Mouse (Mus musculus) adipocyte (in vitro differentiated cells): ENCODE measurements at regions not wholly inside any gene's neighbourhood (a gene's known extent, or its start where the extent isn't known, plus 50 kb on each side); places are given as distances from the start of the nearest gene placed in this dataset.

Experiments
- DNase-seq: peaks from one replicate; pipeline ENCODE4 v3.0.0-alpha.2; 2016; ENCODE audit warnings: low spot score

DNA sequence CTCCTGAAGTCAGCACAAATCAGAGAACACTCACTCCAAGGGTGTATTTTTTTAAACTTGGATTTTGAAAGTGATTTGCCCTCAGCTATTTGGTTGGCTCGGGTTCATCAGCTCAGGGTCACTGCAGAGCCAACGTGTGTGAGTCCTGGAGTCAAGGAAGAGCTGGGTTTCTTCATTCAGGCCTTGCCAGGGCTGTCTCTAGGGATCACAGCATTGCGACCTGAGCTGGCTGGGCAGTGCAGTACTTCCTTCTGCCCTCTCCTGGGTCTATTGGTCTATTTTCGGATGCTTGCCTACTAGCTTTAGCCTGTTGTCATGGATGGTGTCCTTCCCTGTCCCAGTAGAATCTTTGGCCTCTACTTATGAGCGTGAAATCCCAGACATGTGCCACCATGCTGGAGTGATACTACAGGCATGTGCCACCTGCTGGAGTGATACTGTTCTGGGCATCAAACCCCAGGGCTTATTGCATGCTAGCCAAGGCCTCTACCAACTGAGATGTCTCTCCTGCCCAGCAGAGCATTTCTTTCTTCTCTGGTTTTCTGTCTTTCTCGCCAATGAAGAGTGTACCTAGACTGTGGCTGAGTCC, 211.7 kb upstream of the Rbfox1 start:
- peak; percentile 3 for DNase-seq

DNA sequence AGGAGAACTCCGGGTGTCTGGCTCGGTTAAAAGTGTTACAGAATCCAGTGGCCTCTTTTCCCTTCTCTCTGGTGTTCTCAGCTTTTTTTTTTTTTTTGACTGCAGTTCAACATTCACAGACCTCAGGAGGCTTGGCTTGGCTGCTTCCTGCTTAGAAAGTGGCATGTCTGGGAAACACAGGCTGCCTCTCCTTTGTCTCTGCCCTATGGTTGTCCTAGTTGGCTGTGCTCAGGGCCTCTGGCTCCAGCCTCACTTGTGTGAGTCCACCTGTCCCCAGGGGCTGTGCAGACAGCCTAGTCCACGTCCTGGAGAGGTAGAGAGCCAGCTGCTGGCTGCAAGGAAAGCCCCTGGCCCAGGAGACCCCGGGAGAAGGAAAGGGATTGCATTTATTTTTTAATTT, 212.3 kb upstream of the Rbfox1 start:
- DNase-seq: peak; percentile 6

DNA sequence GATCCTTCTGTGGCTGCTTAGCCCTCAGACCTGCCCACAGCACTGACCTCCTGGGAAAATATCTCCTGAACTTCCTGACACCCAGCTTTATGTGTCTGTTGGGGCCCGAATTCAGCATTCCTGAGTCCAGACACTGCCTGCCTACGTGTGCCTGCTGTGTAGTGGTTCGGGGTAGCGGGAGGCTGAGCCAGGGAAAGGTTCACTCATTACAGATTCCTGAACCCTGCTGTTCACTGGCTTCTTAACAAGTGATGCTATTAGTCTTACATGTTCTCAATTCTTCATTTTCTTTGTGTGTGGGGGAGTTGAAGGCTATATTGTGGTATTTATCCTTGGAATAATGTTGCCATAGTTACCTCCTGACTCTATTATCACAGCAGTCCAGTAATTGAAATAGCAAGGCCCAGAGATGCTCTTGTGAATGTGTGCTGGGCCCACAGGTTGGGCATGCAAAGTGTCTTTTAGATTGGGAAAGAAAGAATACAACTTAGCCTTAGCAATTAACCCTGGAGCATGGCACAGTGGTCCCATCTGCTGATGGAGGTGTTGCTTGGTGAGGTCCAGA, 216.7 kb upstream of the Rbfox1 start:
- DNase-seq: no peak

DNA sequence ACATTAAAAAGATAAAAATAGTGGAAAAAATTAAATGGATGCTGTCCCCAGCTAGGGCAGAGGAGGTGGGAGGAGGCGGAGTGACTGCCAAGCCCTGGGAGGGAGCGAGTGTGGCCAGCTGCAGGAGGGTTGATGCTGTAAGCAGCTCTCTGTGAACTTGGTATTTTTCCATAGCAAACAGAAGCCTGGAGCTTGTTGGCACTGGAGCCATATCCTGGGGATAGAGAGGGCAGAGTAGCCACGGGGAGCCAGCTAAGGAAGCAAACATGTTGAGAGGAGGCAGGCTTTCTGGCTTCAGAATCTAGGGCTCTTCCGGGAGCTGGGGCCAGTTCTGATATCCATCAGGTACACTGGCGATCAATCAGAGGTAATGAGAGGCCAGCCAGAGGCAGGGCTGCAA, 223.2 kb upstream of the Rbfox1 start:
- peak; percentile 17 for DNase-seq

DNA sequence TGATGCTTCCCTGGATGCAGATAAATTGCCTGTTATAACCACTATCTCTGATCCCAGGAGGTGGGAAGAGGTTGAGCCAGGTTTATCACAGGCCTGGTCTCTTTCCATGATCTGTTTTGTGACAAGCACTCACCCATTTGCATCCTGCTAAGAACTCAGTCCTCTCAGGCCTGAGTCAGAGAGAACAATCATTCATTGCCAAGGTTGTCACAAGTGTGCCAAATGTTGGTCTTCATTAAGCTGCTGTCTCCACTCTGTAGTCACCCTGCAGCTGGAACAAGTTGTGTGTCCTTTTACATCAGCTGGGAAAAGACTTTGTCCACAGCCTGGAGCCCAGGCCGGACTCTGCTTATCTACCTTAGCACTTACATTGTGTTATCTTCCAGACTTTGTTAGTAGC, 233.6 kb upstream of the Rbfox1 start:
- no peak for DNase-seq

DNA sequence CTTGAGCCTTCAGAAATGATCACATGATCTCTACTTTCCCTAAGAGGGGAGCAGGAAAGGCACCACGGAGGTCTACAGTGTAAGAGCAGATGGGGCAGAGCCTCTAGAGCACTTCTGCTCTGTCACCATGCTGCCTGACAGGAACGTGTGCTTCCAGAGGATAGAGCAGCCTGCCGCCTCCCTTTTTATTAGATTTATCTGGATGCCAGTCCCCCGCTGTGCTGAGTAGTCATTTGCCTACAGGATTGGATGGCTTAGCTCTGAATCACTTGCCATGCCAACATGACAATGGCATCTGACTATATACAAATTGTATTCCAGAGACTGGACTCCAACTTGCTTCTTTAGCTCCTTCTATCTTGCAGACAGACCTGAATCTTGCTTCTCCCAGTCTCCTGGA, 234.2 kb upstream of the Rbfox1 start:
- DNase-seq: no peak

DNA sequence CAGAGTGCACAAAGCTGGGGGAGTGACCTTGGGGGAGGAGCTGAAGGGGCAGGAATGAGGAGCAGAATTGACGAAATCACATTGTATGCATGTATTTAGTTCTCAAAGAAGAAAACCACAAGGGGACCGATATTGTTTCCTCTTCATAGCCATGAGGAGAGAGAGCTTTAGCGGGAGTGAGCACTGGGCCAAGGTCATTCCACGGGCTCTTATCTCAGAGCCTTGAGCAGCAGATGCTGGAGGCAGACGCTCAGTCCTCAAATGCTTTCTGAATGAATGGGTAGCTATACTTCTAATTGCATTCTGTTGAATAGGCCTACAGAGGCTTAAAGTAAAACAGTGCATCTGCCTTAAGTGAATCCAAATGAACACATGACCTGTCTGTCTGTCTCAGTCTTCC, 245.2 kb upstream of the Rbfox1 start:
- DNase-seq: no peak

DNA sequence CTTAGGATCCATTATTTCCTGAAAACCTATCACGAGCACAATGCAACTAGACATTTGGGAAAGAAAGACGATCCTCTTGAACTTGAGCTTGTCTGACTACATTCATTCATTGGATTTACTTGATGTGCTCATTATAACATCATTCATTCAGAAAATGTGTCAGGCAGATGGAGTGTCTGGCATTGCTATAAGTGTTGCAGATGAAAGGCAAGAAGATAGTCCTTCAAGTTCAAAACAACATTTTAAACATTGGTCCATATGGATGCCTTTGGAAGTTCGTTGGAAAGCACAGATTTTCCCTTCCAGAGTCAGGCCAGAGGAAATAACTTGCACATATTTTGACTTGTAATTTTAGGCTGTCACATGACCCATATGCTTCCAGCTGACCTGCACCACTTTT, 255.2 kb upstream of the Rbfox1 start:
- DNase-seq: no peak

DNA sequence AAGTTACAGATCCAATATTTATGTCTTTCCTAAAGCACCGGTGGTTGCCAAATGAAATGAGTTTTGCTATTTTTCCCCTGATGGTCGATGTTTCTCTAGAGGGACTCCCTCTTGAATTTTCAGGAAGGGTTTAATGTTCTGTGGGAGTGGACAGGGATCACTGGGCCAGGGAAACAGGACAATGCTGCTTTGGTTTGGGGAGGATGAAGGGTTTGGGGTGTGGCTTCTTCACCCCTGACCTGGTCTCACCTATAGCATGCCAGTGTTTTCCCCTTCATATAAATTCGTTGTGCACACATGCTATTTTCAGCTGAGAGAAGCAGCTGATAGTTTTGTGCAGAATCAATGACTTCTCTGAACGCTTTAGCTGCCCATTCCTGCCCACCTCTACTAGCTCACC, 257.2 kb upstream of the Rbfox1 start:
- DNase-seq: no peak

DNA sequence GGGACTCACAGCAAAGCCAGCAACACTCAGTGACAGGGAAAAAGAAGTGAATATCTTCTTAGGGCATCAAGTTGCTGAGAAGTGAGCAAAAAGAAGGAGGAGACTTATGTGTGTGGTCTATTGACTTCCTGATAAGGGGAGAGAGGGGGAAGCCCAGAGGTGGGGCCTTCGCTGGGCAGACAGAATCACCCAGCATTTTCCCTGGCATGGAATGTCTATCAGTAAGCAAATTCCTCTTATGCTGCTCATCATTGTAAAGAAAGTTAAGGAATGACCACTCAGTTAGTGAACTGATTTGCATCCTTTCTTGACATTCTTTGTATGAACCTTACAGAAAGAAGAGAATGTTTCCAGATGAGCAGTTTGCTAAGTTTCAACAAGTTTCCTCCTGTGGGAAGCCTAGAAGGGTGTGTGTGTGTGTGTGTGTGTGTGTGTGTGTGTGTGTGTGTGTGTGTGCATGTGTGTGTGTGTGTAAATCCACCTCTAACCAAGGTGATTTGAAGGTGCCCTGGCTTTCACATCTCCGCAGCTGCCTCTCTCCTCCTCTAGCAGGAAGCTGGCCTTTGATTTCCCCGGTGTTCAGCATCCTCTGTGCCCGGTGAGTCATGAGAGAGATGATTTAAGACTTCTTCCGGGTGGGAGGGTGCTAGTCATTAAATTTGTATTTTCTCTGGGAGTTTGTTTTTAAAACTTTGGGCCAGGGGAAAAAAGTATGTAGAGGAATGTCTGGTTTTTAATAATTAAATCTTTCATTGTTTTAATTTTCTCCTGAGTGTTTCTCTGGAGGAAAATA, 257.8 kb upstream of the Rbfox1 start:
- DNase-seq: no peak

DNA sequence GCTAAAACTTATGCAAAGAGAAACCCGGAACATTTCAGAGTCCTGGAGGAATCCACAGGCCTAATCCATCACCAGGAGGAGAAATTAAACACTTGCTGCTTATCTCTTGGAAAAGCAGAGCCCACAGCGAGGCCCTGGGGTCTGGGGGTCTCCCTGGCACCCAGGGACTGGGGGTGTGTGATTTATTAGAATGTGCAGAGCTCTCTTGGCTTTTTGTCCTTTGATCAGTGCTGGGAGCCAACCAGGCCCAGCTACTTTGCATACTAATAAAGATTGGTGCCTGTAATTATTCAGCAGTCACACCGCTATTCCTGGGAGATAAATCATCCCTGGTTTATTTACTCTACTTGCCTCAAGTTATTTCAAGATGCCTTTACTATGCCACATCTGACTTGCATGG, 260.0 kb upstream of the Rbfox1 start:
- no peak for DNase-seq

DNA sequence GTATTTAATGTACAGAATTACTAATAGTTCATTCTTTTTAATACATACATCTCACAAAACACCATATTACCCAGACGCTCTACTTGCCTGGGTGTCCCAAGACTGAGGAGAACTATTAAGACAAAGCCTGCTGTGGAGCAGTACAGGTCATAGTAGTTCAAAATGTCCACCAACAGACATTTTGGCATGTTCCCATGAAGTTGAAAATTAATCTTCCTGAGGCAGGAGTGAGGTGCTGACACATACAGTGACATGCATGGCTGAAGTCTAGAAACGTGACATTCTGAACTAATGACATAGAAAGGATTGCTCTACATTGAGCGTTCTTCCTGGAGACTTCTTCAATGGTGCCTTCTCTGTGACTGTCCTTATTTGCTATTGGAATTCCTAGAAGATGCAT, 264.6 kb upstream of the Rbfox1 start:
- DNase-seq: no peak

DNA sequence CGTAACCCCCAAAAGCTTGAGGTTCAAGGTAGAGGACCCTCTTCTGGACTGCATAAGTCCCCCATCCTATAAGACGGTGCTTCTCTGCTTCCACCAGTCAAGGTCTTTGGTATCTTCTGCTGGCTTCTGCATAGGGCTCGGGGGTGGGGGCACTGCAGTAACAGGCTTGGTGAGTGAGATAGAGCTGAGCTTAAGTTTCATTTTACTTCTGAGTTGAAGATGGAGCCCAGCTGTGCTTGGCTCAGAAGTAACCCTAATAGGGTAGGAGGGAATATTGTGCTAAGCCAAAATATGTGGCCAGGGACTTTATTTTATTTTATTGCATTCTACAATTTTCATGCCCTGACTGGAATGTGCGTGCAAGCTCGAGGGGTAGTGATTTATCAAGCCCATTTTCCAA, 268.8 kb upstream of the Rbfox1 start:
- DNase-seq: no peak

DNA sequence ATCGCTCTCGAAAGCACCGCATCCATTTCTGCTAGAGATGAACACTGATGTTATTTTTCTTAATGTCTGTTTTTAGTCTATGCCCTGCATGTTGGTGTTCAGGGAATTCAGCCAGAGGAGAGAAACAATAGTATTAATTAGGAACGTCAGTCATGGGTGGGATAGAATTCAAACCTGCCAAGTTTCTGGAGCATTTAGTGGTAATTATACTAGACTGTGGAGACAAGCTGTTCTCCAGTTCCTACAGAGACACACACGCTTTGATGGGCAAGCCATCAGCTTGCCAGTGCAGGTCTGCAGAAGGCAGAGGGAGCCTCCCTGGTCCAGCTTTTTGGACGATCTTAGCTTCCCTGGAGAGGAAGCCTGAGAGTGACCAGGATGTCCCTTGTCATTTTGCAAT, 289.8 kb upstream of the Rbfox1 start:
- DNase-seq: no peak

DNA sequence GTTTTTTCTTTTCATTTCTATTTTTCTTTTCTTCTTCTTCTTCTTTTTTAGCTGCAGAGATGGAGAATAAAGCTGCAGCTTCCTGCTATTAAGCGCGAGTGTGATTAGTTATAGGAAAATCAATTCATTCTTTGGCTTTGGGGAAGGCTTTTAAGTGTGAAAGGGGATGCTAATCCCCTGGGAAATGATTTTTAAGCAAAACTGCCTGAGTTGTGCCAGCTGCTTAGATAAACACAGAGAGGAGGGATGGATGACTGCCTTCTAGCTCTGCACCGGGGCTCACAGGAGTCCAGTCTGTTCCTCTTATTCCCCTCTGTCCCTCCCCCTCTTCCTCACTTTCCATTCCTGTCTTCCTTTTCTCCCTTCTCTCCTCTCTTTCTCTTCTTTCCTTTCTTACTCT, 306.8 kb upstream of the Rbfox1 start:
- no peak for DNase-seq

DNA sequence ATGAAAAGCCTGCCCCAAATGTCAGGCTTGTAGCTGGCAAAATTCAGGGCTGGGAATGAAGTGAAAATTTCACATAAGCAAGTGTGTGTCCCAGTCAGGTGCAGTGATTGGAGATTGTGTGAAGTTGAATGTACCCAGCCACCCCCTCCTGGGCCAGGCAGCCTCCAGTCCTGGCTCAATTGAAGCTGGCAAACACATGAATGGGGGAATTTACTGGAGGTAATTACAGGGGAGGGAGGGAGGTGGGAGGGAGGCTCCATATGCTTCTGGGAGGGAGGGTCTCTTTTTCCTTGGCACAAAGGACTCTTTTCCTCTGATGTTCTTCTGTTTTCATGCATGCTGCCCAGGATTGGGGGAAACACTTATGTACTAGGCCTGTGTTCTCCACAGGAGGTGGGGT, 312.4 kb upstream of the Rbfox1 start:
- DNase-seq: no peak

DNA sequence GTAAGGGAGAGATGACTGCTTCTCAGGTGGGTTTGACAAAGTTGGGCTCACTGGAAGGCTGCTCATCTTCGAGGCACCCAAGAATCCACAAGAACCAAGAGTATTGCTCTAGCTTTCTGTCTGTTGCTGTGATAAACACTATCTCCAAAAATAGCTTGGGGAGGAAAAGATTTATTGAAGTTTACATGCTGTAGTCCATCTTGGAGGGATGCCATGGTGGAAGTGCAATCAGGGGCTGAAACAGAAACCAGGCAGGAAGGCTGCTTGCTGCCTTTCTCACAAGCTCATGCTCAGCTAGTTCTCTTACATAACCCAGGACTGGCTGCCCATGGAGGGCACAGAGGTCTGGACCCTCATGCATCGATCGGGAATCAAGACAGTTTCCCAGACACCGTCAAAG, 314.5 kb upstream of the Rbfox1 start:
- no peak for DNase-seq

DNA sequence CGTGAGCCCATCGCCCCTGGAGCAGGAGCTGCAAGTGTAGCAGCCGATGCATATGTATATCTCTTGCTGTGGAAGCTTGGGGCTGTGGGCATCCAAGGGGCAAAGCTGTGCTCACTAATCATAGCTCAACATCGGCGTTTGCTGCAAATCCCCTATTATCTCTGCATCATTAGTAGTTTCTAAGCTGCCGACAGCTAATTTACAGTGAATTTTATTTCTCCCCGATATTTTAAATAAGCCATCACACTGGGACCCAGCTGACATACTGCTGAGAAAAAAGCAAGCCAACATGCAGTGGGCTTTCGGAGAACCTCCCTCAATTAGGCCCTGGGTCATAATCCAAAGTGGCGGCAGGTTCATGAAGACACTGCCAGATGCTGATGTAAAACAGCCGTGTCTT, 313.3 kb upstream of the Eef2kmt start:
- DNase-seq: no peak

DNA sequence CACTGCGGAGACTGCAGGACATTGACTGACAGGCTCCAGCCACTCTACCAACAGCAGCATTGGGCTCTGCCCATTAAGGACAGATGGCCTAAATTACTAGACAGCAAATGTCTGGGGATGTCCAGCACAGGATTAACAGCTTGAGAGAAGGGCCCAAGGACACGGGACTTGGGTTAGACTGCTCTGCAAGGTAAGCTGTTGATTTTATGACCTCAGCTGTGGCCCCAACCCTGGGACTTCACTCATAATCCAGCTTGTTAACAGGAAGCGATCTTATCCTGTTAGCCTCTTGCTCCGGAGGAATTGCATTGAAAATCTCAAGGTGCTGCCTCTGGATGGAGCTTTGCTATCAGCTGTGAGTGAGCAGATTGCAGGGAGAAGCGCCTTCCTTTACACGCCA, 293.2 kb upstream of the Eef2kmt start:
- no peak for DNase-seq

DNA sequence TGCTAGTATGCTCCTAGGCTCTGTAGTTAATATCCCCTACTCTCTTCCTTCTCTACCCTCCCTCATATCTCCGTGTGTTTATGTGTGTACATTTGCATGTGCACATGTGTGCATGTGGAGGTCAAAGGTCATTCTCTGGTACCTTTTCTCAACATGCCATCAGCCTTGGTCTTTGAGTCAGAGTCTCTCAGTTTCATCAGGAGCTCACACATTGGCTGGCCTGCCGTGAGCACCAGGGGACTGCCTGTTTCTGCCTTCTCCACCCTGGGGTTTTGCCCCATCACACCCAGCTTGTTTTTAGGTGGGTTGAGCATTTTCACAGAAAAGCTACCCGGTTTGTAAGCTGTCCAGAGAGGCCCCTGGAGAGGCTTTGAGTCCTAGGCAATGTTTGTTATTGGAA, 292.8 kb upstream of the Eef2kmt start:
- no peak for DNase-seq

DNA sequence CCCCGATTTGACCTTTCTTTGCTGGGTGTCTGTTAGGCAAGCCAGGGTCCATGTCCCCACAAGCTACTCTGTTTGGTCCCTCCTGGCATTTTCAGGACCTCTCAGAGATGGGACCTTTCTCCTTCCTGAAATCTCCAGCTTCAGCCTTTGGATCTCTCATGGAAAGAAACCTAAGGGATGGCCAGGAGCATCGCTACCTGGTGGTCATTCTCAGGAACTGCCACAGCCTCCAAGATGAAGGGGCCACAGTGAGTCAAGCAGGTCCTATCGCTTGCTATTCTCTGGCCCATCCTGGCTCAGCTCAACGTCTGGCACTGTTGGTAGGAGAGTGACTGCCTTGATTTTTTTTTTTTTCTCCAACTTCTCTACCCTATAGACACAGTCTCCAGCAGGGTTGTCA, 291.0 kb upstream of the Eef2kmt start:
- no peak for DNase-seq

DNA sequence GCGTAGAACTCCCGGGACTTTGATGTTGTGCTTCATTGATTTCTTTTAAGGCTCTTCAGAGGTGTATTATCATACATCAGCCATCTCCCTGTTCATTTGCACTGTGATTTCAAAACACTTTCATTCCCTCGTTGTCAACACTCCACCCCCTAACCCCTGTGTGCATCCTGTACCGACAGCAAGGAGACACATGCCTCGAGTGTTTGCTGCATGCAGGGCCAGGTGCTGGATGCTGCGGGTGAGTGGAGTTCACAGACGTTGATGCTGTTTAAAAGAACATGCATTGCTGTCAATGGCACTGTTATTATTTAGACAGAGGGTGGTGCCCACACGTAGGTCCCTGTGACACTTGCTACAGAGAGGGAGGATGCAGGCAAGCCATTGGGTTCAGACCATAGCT, 290.0 kb upstream of the Eef2kmt start:
- DNase-seq: no peak

DNA sequence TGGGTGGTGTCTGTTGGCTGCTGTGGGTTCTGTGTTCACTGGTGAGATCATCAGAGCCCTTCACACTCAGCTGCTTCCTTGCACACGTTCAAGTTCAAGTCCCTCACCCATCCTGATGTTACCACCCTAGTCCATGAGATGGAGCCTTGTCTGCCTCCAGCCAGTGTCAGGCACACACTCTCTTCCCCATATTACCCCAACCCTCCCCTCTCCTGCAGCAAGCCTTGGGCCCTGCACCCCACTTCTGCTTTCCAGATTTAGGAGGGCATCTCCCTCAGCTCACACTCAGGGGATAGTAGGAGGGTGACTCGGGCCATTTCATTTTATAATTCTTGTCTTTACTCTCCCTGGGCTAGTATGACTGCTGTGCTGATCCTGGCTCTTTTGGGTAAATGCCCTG, 288.7 kb upstream of the Eef2kmt start:
- no peak for DNase-seq
